Mouse (Mus musculus) megakaryocyte-erythroid progenitor cell, adult 5-6 weeks (primary cell): ENCODE results near the gene Mrps18a. TPM values are rescaled to one million over a fixed set of nuclear protein-coding genes. Genes with fewer than 3 reads are reported as not detected.
A peak's percentile ranks its signal among the peaks of the same experiment; 100 is the strongest.

Source experiments
- ATAC-seq: replicated peaks from 2 replicates; pipeline ENCODE4 v1.8.0; 2016; ENCODE audit warnings: mild to moderate bottlenecking, inconsistent platforms; ENCODE audit not compliant: severe bottlenecking, poor library complexity, low FRiP score, low TSS enrichment
- total RNA-seq, 2 experiments: library from RNA; stranded (forward) in 1 of 2; stranded (reverse) in 1 of 2; fragments of 200-1000, 215-1000 nt in 1 of 2; fragments of >200 nt in 1 of 2; fragmentation: Nextera tagmentation in 1 of 2; gene quantifications; 2 replicates each; pipeline ENCODE4 v1.2.3; 2014 to 2017

The Mrps18a gene
- total RNA-seq, 2 experiments from 2014 or later, result 39.1 to 89.9 TPM

GRCm38 (mm10) chr17:46167014-46167413 lies 56.2 kb downstream of the Mrps18a start:
- ATAC-seq, result no peak

GRCm38 (mm10) chr17:46168318-46168717 lies 57.5 kb downstream of the Mrps18a start:
- ATAC-seq, result peak; percentile 48

- ATAC-seq, result peak; percentile 10; the same call in 1 of the 2 replicates
Observed at GRCm38 (mm10) chr17:46168768-46169167, 58.0 kb downstream of the Mrps18a start.

- ATAC-seq, result no peak
Observed at GRCm38 (mm10) chr17:46170538-46170937, 59.8 kb downstream of the Mrps18a start.

Other genes starting within 250 kb of the Mrps18a start
- gene Vegfa, start 78.6 kb upstream of the Mrps18a start, total RNA-seq (2014; fragmentation: Nextera tagmentation), result 8.8 and 12.5 TPM in 2 replicates
- gene Vegfa, start 78.6 kb upstream of the Mrps18a start, total RNA-seq (2017), result 15.2 and 17.2 TPM in 2 replicates
- gene Rsph9, start 33.2 kb downstream of the Mrps18a start, total RNA-seq (2014; fragmentation: Nextera tagmentation), result 4.3 TPM in 1 of 2 replicates, not detected in the other
- gene Rsph9, start 33.2 kb downstream of the Mrps18a start, total RNA-seq (2017), result not detected in 2 replicates
- 15.4 and 16.1 TPM in 2 replicates for gene Mad2l1bp, start 42.6 kb downstream of the Mrps18a start, total RNA-seq (2014; fragmentation: Nextera tagmentation)
- gene Mad2l1bp, start 42.6 kb downstream of the Mrps18a start, total RNA-seq (2017), result 8.0 and 9.7 TPM in 2 replicates
- 47.9 and 52.5 TPM in 2 replicates for gene Gtpbp2, start 50.0 kb downstream of the Mrps18a start, total RNA-seq (2014; fragmentation: Nextera tagmentation)
- gene Gtpbp2, start 50.0 kb downstream of the Mrps18a start, total RNA-seq (2017), result 23.7 and 24.6 TPM in 2 replicates
- 19.9 and 27.9 TPM in 2 replicates for gene Polh, start 91.7 kb downstream of the Mrps18a start, total RNA-seq (2014; fragmentation: Nextera tagmentation)
- gene Polh, start 91.7 kb downstream of the Mrps18a start, total RNA-seq (2017), result 22.5 and 30.3 TPM in 2 replicates
- 58.7 and 74.9 TPM in 2 replicates for gene Xpo5, start 91.8 kb downstream of the Mrps18a start, total RNA-seq (2014; fragmentation: Nextera tagmentation)
- 74.0 and 81.7 TPM in 2 replicates for gene Xpo5, start 91.8 kb downstream of the Mrps18a start, total RNA-seq (2017)
- gene Polr1c, start 137.1 kb downstream of the Mrps18a start, total RNA-seq (2014; fragmentation: Nextera tagmentation), result 82.6 and 131 TPM in 2 replicates
- gene Polr1c, start 137.1 kb downstream of the Mrps18a start, total RNA-seq (2017), result 54.1 and 89.4 TPM in 2 replicates
- gene Yipf3, start 137.1 kb downstream of the Mrps18a start, total RNA-seq (2014; fragmentation: Nextera tagmentation), result 65.9 and 69.9 TPM in 2 replicates
- 32.9 and 38.5 TPM in 2 replicates for gene Yipf3, start 137.1 kb downstream of the Mrps18a start, total RNA-seq (2017)
- gene Lrrc73, start 142.5 kb downstream of the Mrps18a start, total RNA-seq (2014; fragmentation: Nextera tagmentation), result 0.66 and 2.7 TPM in 2 replicates
- 0.38 TPM in 1 of 2 replicates, not detected in the other for gene Lrrc73, start 142.5 kb downstream of the Mrps18a start, total RNA-seq (2017)
- gene Tjap1, start 172.0 kb downstream of the Mrps18a start, total RNA-seq (2014; fragmentation: Nextera tagmentation), result 20.1 and 24.5 TPM in 2 replicates
- gene Tjap1, start 172.0 kb downstream of the Mrps18a start, total RNA-seq (2017), result 15.8 and 18.5 TPM in 2 replicates
- not detected in 2 replicates for gene Dlk2, start 186.4 kb downstream of the Mrps18a start, total RNA-seq (2014; fragmentation: Nextera tagmentation)
- not detected in 2 replicates for gene Dlk2, start 186.4 kb downstream of the Mrps18a start, total RNA-seq (2017)
- gene Abcc10, start 217.4 kb downstream of the Mrps18a start, total RNA-seq (2014; fragmentation: Nextera tagmentation), result 5.8 and 7.0 TPM in 2 replicates
- 1.6 and 8.7 TPM in 2 replicates for gene Abcc10, start 217.4 kb downstream of the Mrps18a start, total RNA-seq (2017)